Mouse (Mus musculus) cerebellum, postnatal 36 days (tissue): ENCODE data around the gene Ift20.
"Not testable (repeated sequence)": the region's sequence is repeated elsewhere in the genome, so short reads cannot be mapped to it uniquely, and the experiment has no call there.

ENCODE experiments used
- DNase-seq, 2 experiments: peaks; one replicate each; pipeline ENCODE4 v3.0.0; 2021 to 2022; ENCODE audit warnings: mixed read lengths in 2 of 2

The Ift20 gene

GRCm38 (mm10) chr11:78568827-78569226 is 32.7 kb downstream of the Ift20 start:
- no peak for DNase-seq

- DNase-seq = no peak
Measured at GRCm38 (mm10) chr11:78569806-78570205, 33.6 kb downstream of the Ift20 start.

- no peak for DNase-seq
Measured at GRCm38 (mm10) chr11:78571441-78571840, 35.3 kb downstream of the Ift20 start.

GRCm38 (mm10) chr11:78571854-78572253 is 35.7 kb downstream of the Ift20 start:
- no peak for DNase-seq

GRCm38 (mm10) chr11:78574031-78574430 is 37.9 kb downstream of the Ift20 start:
- not testable (repeated sequence) for DNase-seq

GRCm38 (mm10) chr11:78574536-78574935 is 38.4 kb downstream of the Ift20 start:
- no peak for DNase-seq

- no peak for DNase-seq
Measured at GRCm38 (mm10) chr11:78574975-78575374, 38.8 kb downstream of the Ift20 start.

- DNase-seq = no peak
Measured at GRCm38 (mm10) chr11:78582848-78583247, 46.7 kb downstream of the Ift20 start.

GRCm38 (mm10) chr11:78586099-78586498 is 49.9 kb downstream of the Ift20 start:
- no peak for DNase-seq

GRCm38 (mm10) chr11:78587677-78588076 is 51.5 kb downstream of the Ift20 start:
- not testable (repeated sequence) for DNase-seq
